Mouse (Mus musculus): Measurements from ENCODE around the gene Mast1.

DNA sequence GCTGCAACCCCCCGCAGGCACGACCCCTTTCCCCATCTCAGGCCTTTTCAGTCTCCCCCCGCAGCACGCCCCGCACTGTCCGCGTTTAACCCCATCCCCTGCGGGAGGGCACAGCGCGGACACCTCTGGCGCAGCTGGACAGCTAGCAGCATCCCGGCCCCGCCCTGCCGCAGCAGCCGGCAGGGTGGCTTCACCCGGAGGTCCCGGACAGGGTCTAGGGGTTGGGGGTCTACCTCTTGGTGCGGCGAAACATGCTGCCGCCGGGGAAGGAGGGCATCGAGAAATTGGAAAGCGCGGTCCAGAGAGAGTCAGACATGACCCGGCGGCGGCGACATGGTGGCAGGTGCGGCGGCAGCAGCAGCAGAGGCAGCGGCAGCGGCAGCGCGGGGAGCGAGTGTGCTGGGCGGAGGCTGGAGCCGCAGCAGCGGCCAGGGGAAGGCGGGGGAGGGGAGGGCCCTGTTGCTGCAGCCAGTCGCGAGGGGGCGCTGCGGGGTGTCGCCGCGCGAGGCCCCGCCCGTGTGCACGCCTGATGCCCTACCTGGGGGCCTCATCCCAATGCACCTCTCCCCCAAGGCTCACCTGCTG, at the start of gene Mast1:
- TF ChIP-seq CTCF (IDR thresholded peaks at IDR 0.05; ENCODE audit: borderline replicate concordance, extremely low read depth, insufficient read depth, insufficient read length) (peak; percentile 67), POLR2A (IDR thresholded peaks at IDR 0.05; ENCODE audit: borderline replicate concordance, extremely low read depth, insufficient read depth, insufficient read length, poor library complexity, severe bottlenecking) (peak; percentile 87)
